ENCODE assay signal across 25 mouse cellular contexts in the genomic region with DNA sequence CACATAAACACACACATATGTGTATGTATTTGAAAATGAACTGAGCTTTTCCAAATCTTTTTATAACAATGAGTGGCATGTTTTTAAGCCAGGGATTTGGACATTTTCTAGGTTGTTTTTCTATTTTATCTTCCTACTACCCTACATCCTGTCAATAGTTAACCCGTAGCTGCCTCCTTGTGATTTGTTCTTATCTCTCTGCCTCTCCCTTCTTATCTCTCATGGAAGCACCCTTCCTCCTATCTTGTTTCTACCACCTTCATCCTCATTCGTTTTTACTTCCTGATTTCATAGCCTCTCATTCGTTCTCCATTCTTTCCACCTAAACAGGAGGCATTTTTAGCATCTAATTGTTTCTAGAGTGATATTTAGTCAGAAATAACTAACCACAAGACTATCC. TPM values are rescaled to one million over a fixed set of nuclear protein-coding genes. Genes with fewer than 3 reads are reported as not detected.
"Had no signal": no experiment of that assay in that cellular context is flagged by ENCODE, and none has a peak within 500 bp of the region (broad histone marks: within the 10 kb centered on the region; RNA-seq: fewer than 3 reads in every experiment).

No protein-coding gene starts in this region.

- ATAC-seq: liver, postnatal 0 days; lung, postnatal 0 days; midbrain, embryonic 16.5 days had no signal

- DNase-seq: liver, postnatal 0 days; lung, adult 2 months; lung, postnatal 14 days; lung, postnatal 36 days; midbrain, embryonic 14.5 days; right cerebral cortex, postnatal 14 days; thymus, adult 2 months; thymus, postnatal 25 days; thymus, postnatal 4 days had no signal

- H3K36me3 ChIP-seq: liver, embryonic 15.5 days; lung, embryonic 15.5 days; midbrain, embryonic 12.5 days; neural tube, embryonic 13.5 days; neural tube, embryonic 15.5 days; stomach, embryonic 15.5 days had no signal

- H3K4me1 ChIP-seq: liver, embryonic 15.5 days; lung, embryonic 15.5 days; midbrain, embryonic 12.5 days; neural tube, embryonic 13.5 days; neural tube, embryonic 15.5 days; stomach, embryonic 15.5 days had no signal

- H3K9ac ChIP-seq: liver, embryonic 15.5 days; liver, postnatal 0 days; lung, embryonic 15.5 days; midbrain, embryonic 12.5 days; neural tube, embryonic 13.5 days; neural tube, embryonic 15.5 days; stomach, embryonic 15.5 days had no signal

- H3K27ac ChIP-seq: liver, embryonic 15.5 days; lung, embryonic 15.5 days; macrophage; midbrain, embryonic 12.5 days; neural tube, embryonic 13.5 days; neural tube, embryonic 15.5 days; stomach, embryonic 15.5 days; stomach, postnatal 0 days had no signal

- H3K9me3 ChIP-seq: liver, embryonic 15.5 days; lung, embryonic 15.5 days; midbrain, embryonic 12.5 days; neural tube, embryonic 13.5 days; neural tube, embryonic 15.5 days; stomach, embryonic 15.5 days had no signal

- H3K4me3 ChIP-seq: liver, embryonic 15.5 days; lung, embryonic 15.5 days; midbrain, embryonic 12.5 days; myocyte; neural tube, embryonic 13.5 days; neural tube, embryonic 15.5 days; stomach, embryonic 15.5 days had no signal

- H3K4me2 ChIP-seq: liver, embryonic 15.5 days; lung, embryonic 15.5 days; midbrain, embryonic 12.5 days; neural tube, embryonic 13.5 days; neural tube, embryonic 15.5 days; stomach, embryonic 15.5 days had no signal

- H3K27me3 ChIP-seq: liver, embryonic 15.5 days; lung, embryonic 15.5 days; midbrain, embryonic 12.5 days; neural tube, embryonic 13.5 days; neural tube, embryonic 15.5 days; stomach, embryonic 15.5 days had no signal

RNA-seq across cellular contexts. Expression of a gene that starts 1.7 kb away (rescaled TPM):
- polyA plus RNA-seq: liver, embryonic 15.5 days; liver, postnatal 0 days; lung, adult 2 months; lung, embryonic 15.5 days; lung, postnatal 0 days; macrophage; midbrain, embryonic 12.5 days; midbrain, embryonic 14.5 days; midbrain, embryonic 16.5 days; myocyte; neural tube, embryonic 11.5 days; neural tube, embryonic 13.5 days; neural tube, embryonic 15.5 days; spleen, adult 2 months; stomach, embryonic 15.5 days; stomach, postnatal 0 days; thymus, adult 2 months; urinary bladder, adult 2 months had no signal

RNA-seq across cellular contexts. Expression of a gene that starts 26.8 kb away (rescaled TPM):
- total RNA-seq: megakaryocyte, adult 5-6 weeks had no signal
- polyA plus RNA-seq: liver, embryonic 15.5 days; liver, postnatal 0 days; lung, adult 2 months; lung, embryonic 15.5 days; lung, postnatal 0 days; macrophage; midbrain, embryonic 12.5 days; midbrain, embryonic 14.5 days; midbrain, embryonic 16.5 days; myocyte; neural tube, embryonic 11.5 days; neural tube, embryonic 13.5 days; neural tube, embryonic 15.5 days; spleen, adult 2 months; stomach, embryonic 15.5 days; stomach, postnatal 0 days; testis, adult 2 months; thymus, adult 2 months; urinary bladder, adult 2 months had no signal

RNA-seq across cellular contexts. Expression of a gene that starts 28.9 kb away (rescaled TPM):
- total RNA-seq: megakaryocyte, adult 5-6 weeks had no signal
- polyA plus RNA-seq: liver, embryonic 15.5 days; liver, postnatal 0 days; lung, adult 2 months; lung, embryonic 15.5 days; lung, postnatal 0 days; macrophage; midbrain, embryonic 12.5 days; midbrain, embryonic 14.5 days; midbrain, embryonic 16.5 days; myocyte; neural tube, embryonic 11.5 days; neural tube, embryonic 13.5 days; neural tube, embryonic 15.5 days; spleen, adult 2 months; stomach, embryonic 15.5 days; stomach, postnatal 0 days; testis, adult 2 months; thymus, adult 2 months; urinary bladder, adult 2 months had no signal

RNA-seq across cellular contexts. Expression of a gene that starts 40.4 kb away (rescaled TPM):
- total RNA-seq: megakaryocyte, adult 5-6 weeks had no signal
- polyA plus RNA-seq: liver, embryonic 15.5 days; liver, postnatal 0 days; lung, adult 2 months; lung, embryonic 15.5 days; lung, postnatal 0 days; macrophage; midbrain, embryonic 12.5 days; midbrain, embryonic 14.5 days; midbrain, embryonic 16.5 days; myocyte; neural tube, embryonic 11.5 days; neural tube, embryonic 13.5 days; neural tube, embryonic 15.5 days; spleen, adult 2 months; stomach, embryonic 15.5 days; stomach, postnatal 0 days; testis, adult 2 months; thymus, adult 2 months; urinary bladder, adult 2 months had no signal

RNA-seq across cellular contexts. Expression of a gene that starts 56.1 kb away (rescaled TPM):
- total RNA-seq: megakaryocyte, adult 5-6 weeks had no signal
- polyA plus RNA-seq: liver, embryonic 15.5 days; liver, postnatal 0 days; lung, adult 2 months; lung, embryonic 15.5 days; lung, postnatal 0 days; macrophage; midbrain, embryonic 12.5 days; midbrain, embryonic 14.5 days; midbrain, embryonic 16.5 days; myocyte; neural tube, embryonic 11.5 days; neural tube, embryonic 13.5 days; neural tube, embryonic 15.5 days; spleen, adult 2 months; stomach, embryonic 15.5 days; stomach, postnatal 0 days; testis, adult 2 months; thymus, adult 2 months; urinary bladder, adult 2 months had no signal
